Mouse (Mus musculus): ENCODE measurements around the gene Ube2v1.

- TF ChIP-seq FLI1 (IDR thresholded peaks at IDR 0.05; ENCODE audit: low read length) (no peak), GATA1 (IDR thresholded peaks at IDR 0.05; ENCODE audit: borderline replicate concordance, low read length) (no peak)
These were observed 25.8 kb downstream of the Ube2v1 start for GRCm38 (mm10) chr2:167605817-167606744.

Measured in megakaryocyte, embryonic 14.5 days (primary cell).